Mouse (Mus musculus) cerebellum, adult 2 months (tissue): ENCODE measurements around the gene Thsd4.

Experiments
- CTCF ChIP-seq: fragments of 200-500 bp; IDR thresholded peaks from 2 replicates; pipeline ENCODE4 v1.5.1; 2011; ENCODE audit warnings: low read depth, mild to moderate bottlenecking, control low read depth, low read length, moderate library complexity, borderline replicate concordance; ENCODE audit not compliant: insufficient read depth
- POLR2A ChIP-seq: fragments of 200-500 bp; IDR thresholded peaks from 2 replicates; pipeline ENCODE4 v1.6.1; 2011; ENCODE audit warnings: low read length, control low read depth, borderline replicate concordance; ENCODE audit not compliant: insufficient read depth

DNA sequence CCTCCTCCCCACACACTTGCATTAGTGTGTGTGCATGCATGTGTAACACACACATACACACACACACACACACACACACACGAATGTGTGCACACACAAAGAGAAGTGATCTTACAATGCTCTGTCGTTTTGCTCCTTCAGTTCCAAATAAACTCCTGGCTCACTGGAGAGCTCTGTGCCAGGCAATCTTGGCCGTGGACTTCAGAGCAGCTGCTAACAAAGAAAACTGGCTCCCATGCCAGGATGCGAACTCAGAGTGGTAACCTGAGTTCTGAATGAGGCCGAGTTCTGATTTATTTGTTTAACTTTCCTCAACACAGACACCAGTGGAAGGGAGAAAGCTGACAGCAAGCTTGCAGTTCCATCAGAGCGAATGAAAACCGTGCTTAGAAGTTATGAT is 294.1 kb downstream of the Thsd4 start:
- TF ChIP-seq POLR2A (no peak), CTCF (no peak)
